Mouse (Mus musculus) frontal cortex, adult (tissue): Measurements from ENCODE around the gene Col4a1.

Experiments
- ATAC-seq: cut with Nextera tagmentation; 2 replicates; pipeline ENCODE4 v1.9.2; 2017; ENCODE audit warnings: mild to moderate bottlenecking, moderate library complexity, mixed read lengths; ENCODE audit not compliant: low TSS enrichment

Col4a1 gene

GRCm38 (mm10) chr8:11181420-11182147 lies 131.0 kb downstream of the Col4a1 start:
- no peak for ATAC-seq

- no peak for ATAC-seq
These were observed 132.8 kb downstream of the Col4a1 start for GRCm38 (mm10) chr8:11179869-11180268.

DNA sequence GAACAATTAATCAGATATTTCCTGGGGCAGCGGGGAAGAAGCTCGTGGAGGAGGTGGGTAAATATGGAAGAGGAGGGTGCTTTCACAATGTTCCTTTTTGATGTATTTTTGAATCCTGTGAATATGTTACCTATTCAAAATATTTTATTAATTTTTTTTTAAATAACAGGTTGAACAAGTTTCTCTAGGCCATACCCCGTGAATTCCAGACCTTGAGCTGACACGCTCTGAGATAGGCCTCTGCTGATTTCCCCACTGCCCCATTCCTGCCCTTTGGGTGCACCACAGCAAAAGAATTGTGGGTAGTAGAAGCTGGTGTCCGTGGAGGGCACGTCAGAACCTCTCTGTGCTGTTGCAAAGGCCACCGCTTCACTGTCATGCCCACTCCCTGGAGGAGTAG lies 136.2 kb downstream of the Col4a1 start:
- no peak for ATAC-seq

- peak; percentile 74; the same call in 1 of the 2 replicates for ATAC-seq
These were observed 139.1 kb downstream of the Col4a1 start for GRCm38 (mm10) chr8:11173284-11174191.

DNA sequence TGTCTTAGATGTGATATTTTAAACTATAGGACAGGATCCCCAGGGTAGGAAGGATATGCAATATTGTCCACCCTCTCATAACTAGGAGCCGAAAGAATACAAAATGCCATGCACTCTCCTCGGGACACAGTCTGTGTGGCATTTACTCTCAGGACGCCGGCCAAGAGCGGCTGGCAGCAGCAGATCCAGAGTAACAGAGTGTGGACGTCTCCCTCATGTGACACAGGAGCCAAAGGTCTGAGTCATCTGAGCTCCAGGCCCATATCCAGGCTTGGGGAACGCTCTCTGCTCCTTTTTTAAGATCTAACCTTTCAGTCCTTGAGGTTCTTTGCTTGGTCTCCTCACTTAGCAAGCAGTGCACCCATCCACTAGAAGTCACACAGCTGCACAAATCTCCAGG lies 141.1 kb downstream of the Col4a1 start:
- no peak for ATAC-seq

DNA sequence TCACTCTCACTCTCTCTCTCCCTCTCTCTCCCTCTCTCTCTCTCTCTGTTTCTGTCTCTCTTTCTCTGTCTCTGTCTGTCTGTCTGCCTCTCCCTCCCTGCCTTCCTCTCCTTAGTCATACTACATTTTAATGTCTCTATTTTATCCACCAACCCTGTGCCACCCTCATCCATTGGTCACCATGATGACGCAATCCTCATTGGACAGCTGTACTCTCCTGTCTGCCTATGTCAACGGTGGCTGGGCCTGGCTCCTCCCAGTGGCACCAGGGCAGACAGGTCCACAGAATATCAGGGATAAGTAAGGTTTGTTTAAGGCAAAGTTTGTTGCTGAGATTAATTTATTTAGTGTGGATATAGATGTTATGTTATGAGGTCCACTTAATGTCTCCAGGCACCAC lies 143.2 kb downstream of the Col4a1 start:
- no peak for ATAC-seq

- no peak for ATAC-seq
These were observed 143.8 kb downstream of the Col4a1 start for GRCm38 (mm10) chr8:11168780-11169179.

DNA sequence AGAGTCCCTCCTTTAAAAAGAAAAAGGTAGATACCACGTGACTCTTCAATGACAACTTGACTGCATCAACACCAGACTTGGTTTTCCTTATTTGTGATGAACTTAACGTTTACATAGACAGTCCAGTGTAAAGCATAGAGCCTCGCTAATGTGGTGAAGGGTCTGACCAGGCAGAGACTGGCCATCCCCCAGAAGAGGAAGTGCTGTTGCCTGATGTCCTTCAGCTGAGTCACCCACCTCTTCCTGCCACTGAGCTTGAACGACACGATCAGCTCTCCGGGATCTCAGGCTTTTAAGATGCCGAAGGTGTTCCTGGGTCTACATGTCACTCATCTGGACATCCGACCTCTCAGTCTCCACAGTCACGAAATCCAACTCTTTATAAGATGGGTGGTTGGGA lies 144.7 kb downstream of the Col4a1 start:
- ATAC-seq: no peak

- ATAC-seq: peak; percentile 44; the same call in 1 of the 2 replicates
These were observed 147.0 kb downstream of the Col4a1 start for GRCm38 (mm10) chr8:11165592-11165991.

DNA sequence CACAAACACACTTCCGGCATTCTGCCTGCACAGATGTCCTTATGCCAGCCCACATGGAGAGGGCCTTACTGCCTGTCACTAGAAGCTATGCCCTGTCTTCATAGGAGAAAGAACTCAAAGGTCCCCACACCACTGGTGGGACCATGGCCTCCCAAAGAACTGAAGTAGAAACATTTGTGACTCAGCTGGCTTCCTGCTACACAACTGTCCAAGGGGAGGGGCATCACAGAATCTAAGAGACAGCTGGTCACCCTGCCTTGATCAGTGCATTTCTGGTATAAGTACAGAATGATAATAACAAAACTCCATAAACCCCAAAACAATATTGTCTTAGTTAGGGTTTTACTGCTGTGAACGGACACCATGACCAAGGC lies 156.3 kb downstream of the Col4a1 start:
- no peak for ATAC-seq

DNA sequence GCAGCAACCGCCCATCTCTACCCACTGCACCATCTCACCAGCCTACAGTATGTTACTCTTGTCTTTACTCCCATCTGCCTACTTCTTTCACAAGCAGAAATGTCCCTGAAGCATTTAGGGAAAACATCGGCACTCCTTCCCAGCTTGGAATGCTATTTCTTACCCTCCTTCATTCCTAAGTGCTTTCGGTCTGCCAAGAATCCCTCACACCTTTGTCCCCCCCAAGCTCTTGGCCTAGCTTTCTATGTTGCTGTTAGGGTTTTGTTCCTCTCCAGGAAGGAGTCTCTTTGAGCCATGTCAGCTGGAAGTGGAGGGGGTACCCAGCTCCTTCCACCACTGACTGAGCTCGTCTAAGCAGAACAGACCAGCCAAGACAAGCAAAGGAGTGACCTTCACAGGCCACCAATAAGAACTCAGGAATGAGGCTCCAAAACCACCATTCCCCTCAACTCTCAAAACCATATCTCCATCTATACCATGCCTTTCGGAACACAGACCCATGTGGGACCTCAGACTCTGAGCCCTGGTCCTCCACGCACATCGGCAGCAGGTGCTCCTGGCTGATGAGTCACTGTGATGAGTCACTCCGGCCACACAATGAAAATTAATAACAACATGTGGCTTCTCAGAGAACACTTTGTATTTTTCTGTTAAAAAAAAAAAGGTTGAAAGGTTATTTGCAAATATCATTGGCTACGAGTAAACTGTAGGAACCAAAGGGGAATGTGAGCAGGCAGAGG lies 156.9 kb downstream of the Col4a1 start:
- ATAC-seq: peak; percentile 92

DNA sequence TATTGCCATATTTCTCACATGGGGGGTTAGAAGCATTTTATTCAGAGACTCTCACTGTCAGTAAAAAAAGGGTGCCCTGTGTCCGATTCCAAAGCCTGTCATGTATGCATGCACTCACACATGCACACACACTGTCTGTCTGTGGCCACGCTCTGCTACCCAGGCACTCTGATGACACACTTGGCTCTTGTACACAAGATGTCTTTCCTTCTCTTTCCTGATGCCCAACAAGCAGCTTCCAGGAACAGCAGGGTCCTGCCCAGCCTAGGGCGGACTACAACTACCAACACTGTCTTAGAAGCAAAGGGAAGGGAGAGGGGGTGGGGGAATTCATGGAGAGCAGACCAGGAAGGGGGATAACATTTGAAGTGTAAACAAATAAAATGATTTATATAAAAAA lies 162.4 kb downstream of the Col4a1 start:
- no peak for ATAC-seq

DNA sequence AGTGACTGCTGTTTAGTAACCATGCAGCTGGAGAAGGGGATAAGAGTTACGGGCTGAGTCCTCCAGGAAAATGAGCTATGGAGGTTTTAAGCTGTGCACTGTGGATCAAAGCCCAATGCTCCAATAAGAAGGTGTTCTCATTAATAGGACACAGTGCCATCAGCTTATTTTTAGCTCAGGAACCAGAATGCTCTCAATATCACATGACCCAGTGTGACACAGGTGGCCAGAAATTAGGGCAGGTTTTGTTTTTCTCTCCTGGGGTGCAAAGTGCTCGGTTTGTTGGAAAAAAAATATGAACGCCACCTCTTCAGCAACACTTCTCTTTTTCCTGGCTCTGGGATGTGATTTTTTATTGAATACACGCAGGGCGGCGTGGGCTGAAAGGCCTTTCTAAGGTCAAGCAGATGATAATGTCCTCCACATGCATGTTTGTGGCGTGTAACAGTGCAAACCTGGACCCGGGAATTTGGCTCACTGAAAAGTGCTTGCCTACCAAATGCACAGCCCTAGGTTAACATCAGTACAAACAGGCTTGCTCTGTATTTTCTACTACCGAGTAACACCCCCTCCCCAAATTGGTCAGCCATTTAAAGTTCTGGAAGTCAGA lies 163.3 kb downstream of the Col4a1 start:
- ATAC-seq: no peak

DNA sequence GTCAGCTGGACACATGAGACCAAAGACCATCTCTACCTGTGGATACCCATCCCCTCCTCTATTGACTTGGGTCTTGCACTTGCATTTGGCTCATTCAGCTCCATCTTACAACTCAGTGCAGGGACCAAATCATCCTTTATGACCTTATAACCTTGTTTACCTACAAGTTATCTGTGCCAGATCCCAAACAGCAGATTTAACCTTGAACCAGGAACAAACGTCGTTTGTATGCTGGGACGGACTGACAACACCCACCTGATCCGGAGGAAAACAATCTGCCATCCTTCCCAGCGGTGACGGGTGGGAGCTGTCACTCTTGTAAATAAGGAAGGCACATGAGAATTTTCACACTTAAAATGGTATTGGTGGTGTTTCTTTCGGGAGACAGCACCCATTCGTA lies 163.8 kb downstream of the Col4a1 start:
- no peak for ATAC-seq
